Mouse (Mus musculus) B cell, adult 62 days (primary cell): ENCODE data around the gene Eng. TPM values are rescaled to one million over a fixed set of nuclear protein-coding genes. Genes with fewer than 3 reads are reported as not detected.

Source experiments
- total RNA-seq: library from RNA; stranded (reverse); gene quantifications from 4 replicates; pipeline ENCODE4 v1.2.4, GENCODE M21; 2023

Gene Eng
- 0.36 to 0.98 TPM (median 0.64 TPM) in 4 replicates for total RNA-seq

GRCm38 (mm10) chr2:32646379-32647056 is at the start of gene Eng:
Gene Eng (plus strand): TSS chr2:32646595.

GRCm38 (mm10) chr2:32599409-32599808 is 47.0 kb upstream of the Eng start, which contains the start of gene St6galnac6:
Gene St6galnac6 (plus strand): TSS chr2:32599709.

GRCm38 (mm10) chr2:32621517-32621859 is 24.9 kb upstream of the Eng start, which contains the start of gene Ak1:
Gene Ak1 (plus strand): TSS chr2:32621758.

GRCm38 (mm10) chr2:32704021-32704421 is 57.6 kb downstream of the Eng start, which contains the start of gene Fpgs:
Gene Fpgs (minus strand): TSS chr2:32704145.

GRCm38 (mm10) chr2:32712934-32713817 is 66.8 kb downstream of the Eng start, which contains the start of gene Cdk9:
Gene Cdk9 (minus strand): TSS chr2:32713076.

GRCm38 (mm10) chr2:32720681-32721229 is 74.4 kb downstream of the Eng start, which contains the start of gene Sh2d3c:
Gene Sh2d3c (plus strand): TSS chr2:32721055.

Other genes starting within 250 kb of the Eng start
- gene Naif1, start 196.1 kb upstream of the Eng start, total RNA-seq, result 4.3 to 4.8 TPM (median 4.6 TPM) in 4 replicates
- 38.8 to 45.2 TPM (median 41.0 TPM) in 4 replicates for gene Slc25a25, start 195.2 kb upstream of the Eng start, total RNA-seq
- gene Fam102a, start 111.3 kb upstream of the Eng start, total RNA-seq, result 67.0 to 70.2 TPM (median 68.4 TPM) in 4 replicates
- 51.3 to 67.8 TPM (median 59.1 TPM) in 4 replicates for gene Dpm2, start 75.7 kb upstream of the Eng start, total RNA-seq
- 0.57 to 2.8 TPM (median 1.4 TPM) in 4 replicates for gene Pip5kl1, start 71.8 kb upstream of the Eng start, total RNA-seq
- gene 9430097D07Rik, start 70.9 kb upstream of the Eng start, total RNA-seq, result not detected in 4 replicates
- gene St6galnac4, start 59.5 kb upstream of the Eng start, total RNA-seq, result 59.5 to 63.4 TPM (median 60.8 TPM) in 4 replicates
- gene St6galnac6, start 46.9 kb upstream of the Eng start, total RNA-seq, result 6.1 to 11.7 TPM (median 8.8 TPM) in 4 replicates
- gene Ak1, start 24.8 kb upstream of the Eng start, total RNA-seq, result 0.29 to 1.5 TPM (median 1.2 TPM) in 3 of 4 replicates, not detected in the other
- gene Fpgs, start 57.5 kb downstream of the Eng start, total RNA-seq, result 28.2 to 32.0 TPM (median 29.1 TPM) in 4 replicates
- 141 to 157 TPM (median 152 TPM) in 4 replicates for gene Cdk9, start 66.5 kb downstream of the Eng start, total RNA-seq
- gene Sh2d3c, start 74.5 kb downstream of the Eng start, total RNA-seq, result 87.7 to 98.5 TPM (median 92.5 TPM) in 4 replicates
- gene 6330409D20Rik, start 94.4 kb downstream of the Eng start, total RNA-seq, result not detected in 4 replicates
- gene Tor2a, start 110.6 kb downstream of the Eng start, total RNA-seq, result 29.3 to 33.7 TPM (median 32.8 TPM) in 4 replicates
- 0.27 TPM in 1 of 4 replicates, not detected in the others for gene Ttc16, start 129.0 kb downstream of the Eng start, total RNA-seq
- gene Ptrh1, start 129.2 kb downstream of the Eng start, total RNA-seq, result 3.1 to 7.2 TPM (median 4.9 TPM) in 4 replicates
- not detected in 4 replicates for gene Cfap157, start 137.8 kb downstream of the Eng start, total RNA-seq
- gene Stxbp1, start 200.7 kb downstream of the Eng start, total RNA-seq, result 3.9 to 7.5 TPM (median 4.4 TPM) in 4 replicates
- gene Fam129b, start 229.5 kb downstream of the Eng start, total RNA-seq, result 1.8 to 4.8 TPM (median 2.7 TPM) in 4 replicates